Mouse (Mus musculus) midbrain, embryonic 11.5 days (tissue): ENCODE measurements at regions not wholly inside any gene's neighbourhood (a gene's known extent, or its start where the extent isn't known, plus 50 kb on each side); places are given as distances from the start of the nearest gene placed in this dataset.

Experiments
- ATAC-seq: fragments of 200-750 bp; cut with Nextera tagmentation; 2 replicates; pipeline ENCODE4 v1.8.0; 2017; ENCODE audit warnings: moderate TSS enrichment, moderate library complexity; ENCODE audit not compliant: low FRiP score
- DNase-seq: peaks from one replicate; pipeline ENCODE4 v3.0.0; 2015; ENCODE audit warnings: low spot score; ENCODE audit errors: missing footprints
- H3K27ac ChIP-seq: fragments of 300-500 bp; sonication (generic); 2 replicates; pipeline ENCODE4 v1.5.1; 2014; ENCODE audit warnings: low read depth, low read length
- H3K27me3 ChIP-seq: fragments of 300-500 bp; sonication (generic); 2 replicates; pipeline ENCODE4 v1.6.1; 2014; ENCODE audit warnings: mild to moderate bottlenecking, low read length, moderate library complexity, mixed read lengths; ENCODE audit not compliant: control insufficient read depth, insufficient read depth
- H3K36me3 ChIP-seq: fragments of 300-500 bp; sonication (generic); 2 replicates; pipeline ENCODE4 v1.6.1; 2014; ENCODE audit warnings: mild to moderate bottlenecking, low read length, moderate library complexity, mixed read lengths; ENCODE audit not compliant: control insufficient read depth, insufficient read depth
- H3K4me1 ChIP-seq: fragments of 300-500 bp; sonication (generic); 2 replicates; pipeline ENCODE4 v1.6.1; 2014; ENCODE audit warnings: low read length; ENCODE audit not compliant: control insufficient read depth, insufficient read depth
- H3K4me2 ChIP-seq: fragments of 300-500 bp; sonication (generic); 2 replicates; pipeline ENCODE4 v1.6.1; 2014; ENCODE audit warnings: mild to moderate bottlenecking, moderate library complexity
- H3K4me3 ChIP-seq: fragments of 300-500 bp; sonication (generic); 2 replicates; pipeline ENCODE4 v1.5.1; 2014; ENCODE audit warnings: low read depth, low read length
- H3K9ac ChIP-seq: fragments of 300-500 bp; sonication (generic); 2 replicates; pipeline ENCODE4 v1.6.1; 2014; ENCODE audit warnings: low read length
- H3K9me3 ChIP-seq: fragments of 300-500 bp; sonication (generic); 2 replicates; pipeline ENCODE4 v1.6.1; 2016; ENCODE audit warnings: low read length; ENCODE audit not compliant: control insufficient read depth
- WGBS: fragments of 180-500 bp; shearing (Covaris S2); extraction: QIAGEN DNeasy Blood & Tissue Kit; methylation state at CpG from one replicate; pipeline ENCODE4 v1.1.7; 2014; 5-methylcytosine and 5-hydroxymethylcytosine counted together

- no peaks in the 10 kb centered on the region for H3K4me1 ChIP-seq
- H3K4me2 ChIP-seq: no peak overlapping the region
- WGBS: 71% methylated on average over 2 of the region's 2 CpGs
- no peak overlapping the region for H3K9ac ChIP-seq
- ATAC-seq (no peak), DNase-seq (no peak)
- no peaks in the 10 kb centered on the region for H3K36me3 ChIP-seq
- H3K9me3 ChIP-seq: no peaks in the 10 kb centered on the region
- H3K27ac ChIP-seq: no peak overlapping the region
- H3K27me3 ChIP-seq: no peaks in the 10 kb centered on the region
- no peak overlapping the region for H3K4me3 ChIP-seq
Measured at GRCm38 (mm10) chr12:31130434-31130833, 56.8 kb downstream of the Fam110c start.

- Histone ChIP-seq H3K9me3 (no peaks in the 10 kb centered on the region), H3K4me3 (no peak overlapping the region), H3K9ac (no peak overlapping the region), H3K36me3 (no peaks in the 10 kb centered on the region), H3K27ac (no peak overlapping the region), H3K27me3 (no peaks in the 10 kb centered on the region), H3K4me1 (no peaks in the 10 kb centered on the region), H3K4me2 (no peak overlapping the region)
- no peak for DNase-seq
- WGBS: 82% methylated on average over 6 of the region's 6 CpGs
- ATAC-seq: no peak
Measured at GRCm38 (mm10) chr12:31134465-31134992, 60.9 kb downstream of the Fam110c start.

GRCm38 (mm10) chr12:31136364-31136763 is 62.7 kb downstream of the Fam110c start:
- Histone ChIP-seq H3K27ac (no peak overlapping the region), H3K27me3 (no peaks in the 10 kb centered on the region), H3K9ac (no peak overlapping the region), H3K4me1 (no peaks in the 10 kb centered on the region), H3K9me3 (no peaks in the 10 kb centered on the region), H3K36me3 (no peaks in the 10 kb centered on the region), H3K4me3 (no peak overlapping the region), H3K4me2 (no peak overlapping the region)
- WGBS: 84% methylated on average over 10 of the region's 10 CpGs
- DNase-seq (peak; percentile 72), ATAC-seq (no peak)

- Histone ChIP-seq H3K4me3 (no peak overlapping the region), H3K36me3 (no peaks in the 10 kb centered on the region), H3K9ac (no peak overlapping the region), H3K4me2 (no peak overlapping the region), H3K27me3 (no peaks in the 10 kb centered on the region), H3K4me1 (no peaks in the 10 kb centered on the region), H3K9me3 (no peaks in the 10 kb centered on the region), H3K27ac (no peak overlapping the region)
- no peak for ATAC-seq
- 71% methylated on average over 3 of the region's 3 CpGs for WGBS
- DNase-seq: peak; percentile 37
Measured at GRCm38 (mm10) chr12:31136911-31137310, 63.2 kb downstream of the Fam110c start.

GRCm38 (mm10) chr12:31137431-31137830 is 63.8 kb downstream of the Fam110c start:
- ATAC-seq: no peak
- Histone ChIP-seq H3K9ac (no peak overlapping the region), H3K4me2 (no peak overlapping the region), H3K9me3 (no peaks in the 10 kb centered on the region), H3K27ac (no peak overlapping the region), H3K4me3 (no peak overlapping the region), H3K4me1 (no peaks in the 10 kb centered on the region), H3K36me3 (no peaks in the 10 kb centered on the region), H3K27me3 (no peaks in the 10 kb centered on the region)
- 81% methylated on average over 5 of the region's 5 CpGs for WGBS
- DNase-seq: peak; percentile 62

- WGBS: 65% methylated on average over 4 of the region's 4 CpGs
- H3K9me3 ChIP-seq: no peaks in the 10 kb centered on the region
- H3K9ac ChIP-seq: no peak overlapping the region
- no peaks in the 10 kb centered on the region for H3K36me3 ChIP-seq
- no peaks in the 10 kb centered on the region for H3K27me3 ChIP-seq
- peak; percentile 28 for DNase-seq
- no peaks in the 10 kb centered on the region for H3K4me1 ChIP-seq
- no peak for ATAC-seq
- H3K4me2 ChIP-seq: no peak overlapping the region
- H3K4me3 ChIP-seq: no peak overlapping the region
- no peak overlapping the region for H3K27ac ChIP-seq
Measured at GRCm38 (mm10) chr12:31139853-31140252, 66.2 kb downstream of the Fam110c start.

GRCm38 (mm10) chr12:31143266-31143665 is 69.6 kb downstream of the Fam110c start:
- 84% methylated on average over 6 of the region's 6 CpGs for WGBS
- H3K4me3 ChIP-seq: no peak overlapping the region
- H3K27ac ChIP-seq: no peak overlapping the region
- H3K4me2 ChIP-seq: no peak overlapping the region
- no peak for DNase-seq
- H3K36me3 ChIP-seq: no peaks in the 10 kb centered on the region
- H3K4me1 ChIP-seq: no peaks in the 10 kb centered on the region
- H3K9ac ChIP-seq: no peak overlapping the region
- no peaks in the 10 kb centered on the region for H3K9me3 ChIP-seq
- ATAC-seq: no peak
- no peaks in the 10 kb centered on the region for H3K27me3 ChIP-seq

- Histone ChIP-seq H3K4me1 (no peaks in the 10 kb centered on the region), H3K4me2 (no peak overlapping the region), H3K9me3 (no peaks in the 10 kb centered on the region), H3K4me3 (no peak overlapping the region), H3K27ac (no peak overlapping the region), H3K27me3 (no peaks in the 10 kb centered on the region), H3K9ac (no peak overlapping the region), H3K36me3 (no peaks in the 10 kb centered on the region)
- no peak for ATAC-seq
- 85% methylated on average over 3 of the region's 3 CpGs for WGBS
- peak; percentile 77 for DNase-seq
Measured at GRCm38 (mm10) chr12:31145032-31145781, 71.5 kb downstream of the Fam110c start.

GRCm38 (mm10) chr12:31148417-31149356 is 75.0 kb downstream of the Fam110c start:
- no peaks in the 10 kb centered on the region for H3K9me3 ChIP-seq
- 79% methylated on average over 11 of the region's 11 CpGs for WGBS

More at GRCm38 (mm10) chr12:31148417-31149356, 75.0 kb downstream of the Fam110c start:
- no peaks in the 10 kb centered on the region for H3K36me3 ChIP-seq
- no peak overlapping the region for H3K27ac ChIP-seq
- H3K9ac ChIP-seq: no peak overlapping the region
- DNase-seq (peak; percentile 65), ATAC-seq (no peak)
- no peaks in the 10 kb centered on the region for H3K27me3 ChIP-seq
- H3K4me1 ChIP-seq: no peaks in the 10 kb centered on the region
- H3K4me2 ChIP-seq: no peak overlapping the region
- H3K4me3 ChIP-seq: no peak overlapping the region
